21 mouse cellular contexts compared by ENCODE assay signal in genomic region chr17:72993134-72993533, GRCm38 (mm10).
DNase-seq lines count a peak whose midpoint lies in the region; ATAC-seq and TF ChIP-seq lines count a peak whose summit lies in the region.
"Had no signal": no experiment of that assay in that cellular context is flagged by ENCODE, and none has a peak within 500 bp of the region (broad histone marks: within the 10 kb centered on the region; RNA-seq: fewer than 3 reads in every experiment).

No protein-coding gene starts in this region.

- H3K9me3 ChIP-seq in heart, embryonic 10.5 days = no peaks in the 10 kb centered on the region
- H3K9me3 ChIP-seq in neural tube, embryonic 11.5 days (ENCODE audit: control insufficient read depth, low read length) = no peaks in the 10 kb centered on the region
- no peaks in the 10 kb centered on the region for H3K9me3 ChIP-seq in neural tube, embryonic 15.5 days (replicated peaks)
- H3K9me3 ChIP-seq: G1E had no signal

- H3K36me3 ChIP-seq in heart, embryonic 10.5 days = no peaks in the 10 kb centered on the region
- no peaks in the 10 kb centered on the region for H3K36me3 ChIP-seq in neural tube, embryonic 11.5 days (ENCODE audit: control insufficient read depth, insufficient read depth, low read length)
- H3K36me3 ChIP-seq in neural tube, embryonic 15.5 days = no peaks in the 10 kb centered on the region
- no peaks in the 10 kb centered on the region for H3K36me3 ChIP-seq in myocyte (ENCODE audit: control insufficient read depth, insufficient read depth)
- H3K36me3 ChIP-seq: G1E had no signal

- no peak for TF ChIP-seq POLR2A in myocyte (IDR thresholded peaks at IDR 0.05; ENCODE audit: insufficient read length, low read depth)

- no peak overlapping the region for H3K4me3 ChIP-seq in heart, embryonic 10.5 days
- no peak overlapping the region for H3K4me3 ChIP-seq in neural tube, embryonic 11.5 days (ENCODE audit: low read depth, low read length)
- no peak overlapping the region for H3K4me3 ChIP-seq in neural tube, embryonic 15.5 days (replicated peaks)
- H3K4me3 ChIP-seq in myocyte = no peak overlapping the region

- ATAC-seq in neural tube, embryonic 11.5 days (ENCODE audit: insufficient read depth, low FRiP score, low TSS enrichment) = no peak
- ATAC-seq in neural tube, embryonic 15.5 days (ENCODE audit: low FRiP score) = no peak
- no peak for ATAC-seq in activated CD4-positive, CD25-positive, alpha-beta regulatory T cell, adult 4 months
- ATAC-seq: CD4-positive, CD25-positive, alpha-beta regulatory T cell, adult 4 months; Patski had no signal

- no peak overlapping the region for H3K4me2 ChIP-seq in neural tube, embryonic 11.5 days (ENCODE audit: low read depth)
- no peak overlapping the region for H3K4me2 ChIP-seq in neural tube, embryonic 15.5 days
- no peak overlapping the region for H3K4me2 ChIP-seq in myocyte (ENCODE audit: low read depth)

- peak overlapping the region; percentile 36; the same call in 1 of the 2 replicates for H3K27ac ChIP-seq in heart, embryonic 10.5 days
- 0 out of 2 replicates have a peak overlapping the region, but pooled peaks have one; percentile 14 for H3K27ac ChIP-seq in neural tube, embryonic 11.5 days (ENCODE audit: low read depth, low read length)
- H3K27ac ChIP-seq in neural tube, embryonic 15.5 days (replicated peaks) = no peak overlapping the region

- no peak overlapping the region for H3K9ac ChIP-seq in neural tube, embryonic 11.5 days (ENCODE audit: low read length)
- no peak overlapping the region for H3K9ac ChIP-seq in neural tube, embryonic 15.5 days (replicated peaks)

- H3ac ChIP-seq in myocyte (ENCODE audit: control insufficient read depth, insufficient read length) = no peak overlapping the region

- H3K4me1 ChIP-seq in heart, embryonic 10.5 days = peaks cover 43% of the 10 kb centered on the region
- H3K4me1 ChIP-seq in neural tube, embryonic 11.5 days (ENCODE audit: control insufficient read depth, insufficient read depth, low read length) = peaks cover 13% of the 10 kb centered on the region
- H3K4me1 ChIP-seq in neural tube, embryonic 15.5 days = peaks cover 13% of the 10 kb centered on the region

- no peak for DNase-seq in heart, embryonic 10.5 days (ENCODE audit: low spot score)
- DNase-seq in heart, adult 9 months (ENCODE audit: low spot score in 2 of 2) = no peak
- DNase-seq in neural tube, embryonic 11.5 days (ENCODE audit: low spot score) = no peak
- DNase-seq: adrenal gland, adult 2 months; adrenal gland, adult 8-10 months; adrenal gland, postnatal 10 days; adrenal gland, postnatal 14 days; adrenal gland, postnatal 25 days; adrenal gland, postnatal 36 days; B cell, adult 2 months; cerebellum, adult 11 months; cerebellum, adult 11-12 months; cerebellum, adult 18-20 months; cerebellum, adult 2 months had no signal

- no peaks in the 10 kb centered on the region for H3K27me3 ChIP-seq in heart, embryonic 10.5 days (ENCODE audit: insufficient read depth, poor library complexity, severe bottlenecking)
- H3K27me3 ChIP-seq in neural tube, embryonic 11.5 days (ENCODE audit: control insufficient read depth, insufficient read depth, low read length) = no peaks in the 10 kb centered on the region
- no peaks in the 10 kb centered on the region for H3K27me3 ChIP-seq in neural tube, embryonic 15.5 days (replicated peaks)
- no peaks in the 10 kb centered on the region for H3K27me3 ChIP-seq in myocyte (ENCODE audit: control insufficient read depth, insufficient read depth, insufficient read length)
- H3K27me3 ChIP-seq: CH12.LX, Patski had no signal

- no peaks in the 10 kb centered on the region for H3K79me2 ChIP-seq in myocyte (ENCODE audit: control insufficient read depth, insufficient read depth)

TF ChIP-seq in myocyte, 11 proteins besides CTCF, POLR2A, EP300 and RAD21:
- TF ChIP-seq MYOG (IDR thresholded peaks at IDR 0.05; ENCODE audit: control insufficient read depth in 1 of 3, insufficient read depth in 1 of 3, insufficient read length in 2 of 3, low read depth in 2 of 3) = peak in 1 of 3 experiments; percentile 81
- no peak for TF ChIP-seq POLR2AphosphoS2 (IDR thresholded peaks at IDR 0.05; ENCODE audit: insufficient read length, low read depth)
- peak in 2 of 3 experiments; percentile 53 to 65 for TF ChIP-seq MYOD1 (IDR thresholded peaks at IDR 0.05; ENCODE audit: control insufficient read depth in 1 of 3, insufficient read length in 2 of 3, low read depth in 2 of 3)
- TF ChIP-seq TCF12 (IDR thresholded peaks at IDR 0.05; ENCODE audit: insufficient read depth, poor library complexity, severe bottlenecking) = peak; percentile 38
- TF ChIP-seq TCF3 (IDR thresholded peaks at IDR 0.05; ENCODE audit: insufficient read length, low read depth) = no peak
TF ChIP-seq in myocyte: peak in this region for 3.
